Mouse (Mus musculus): ENCODE measurements around the gene Osbpl11. TPM values are rescaled to one million over a fixed set of nuclear protein-coding genes. Genes with fewer than 3 reads are reported as not detected.
A peak's percentile ranks its signal among the peaks of the same experiment; 100 is the strongest.
"Not testable (repeated sequence)": the region's sequence is repeated elsewhere in the genome, so short reads cannot be mapped to it uniquely, and the experiment has no call there.

Gene Osbpl11
- total RNA-seq (2021), result 10 to 100 TPM; 42.6 to 44.9 TPM
- long read RNA-seq, experiment 1, full-length matches to known transcripts, result 21 of 35 reads
- long read RNA-seq, experiment 1, partial matches to known transcripts, result 5 of 35 reads
- long read RNA-seq, experiment 1, other reads (novel, unspliced or antisense), result 9 of 35 reads
- long read RNA-seq, experiment 2, full-length matches to known transcripts, result 12 of 18 reads
- long read RNA-seq, experiment 2, partial matches to known transcripts, result 2 of 18 reads
- long read RNA-seq, experiment 2, other reads (novel, unspliced or antisense), result 4 of 18 reads

DNA sequence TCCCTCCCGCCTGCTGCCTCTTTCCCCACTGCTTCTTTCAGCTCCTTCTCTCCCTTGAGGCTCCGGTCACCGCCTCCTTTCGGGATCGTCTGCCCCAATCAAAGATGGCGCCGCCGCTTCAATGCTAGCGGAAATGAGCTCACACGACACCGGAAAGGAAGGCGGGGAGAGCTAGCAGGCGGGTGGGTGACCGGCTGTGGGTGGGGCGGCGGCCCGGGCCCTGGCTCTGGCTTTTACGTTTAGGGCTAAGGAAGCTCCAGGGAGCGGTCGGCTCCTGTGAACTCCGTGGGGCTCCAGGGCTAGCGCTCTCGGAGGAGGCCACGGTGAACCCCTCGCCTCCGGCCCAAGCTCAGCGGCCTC, at the start of gene Osbpl11:
Osbpl11 (plus strand) TSS at position 171 of the 360 bp plus-strand sequence.
- peak; percentile 97 to 98 for DNase-seq

DNA sequence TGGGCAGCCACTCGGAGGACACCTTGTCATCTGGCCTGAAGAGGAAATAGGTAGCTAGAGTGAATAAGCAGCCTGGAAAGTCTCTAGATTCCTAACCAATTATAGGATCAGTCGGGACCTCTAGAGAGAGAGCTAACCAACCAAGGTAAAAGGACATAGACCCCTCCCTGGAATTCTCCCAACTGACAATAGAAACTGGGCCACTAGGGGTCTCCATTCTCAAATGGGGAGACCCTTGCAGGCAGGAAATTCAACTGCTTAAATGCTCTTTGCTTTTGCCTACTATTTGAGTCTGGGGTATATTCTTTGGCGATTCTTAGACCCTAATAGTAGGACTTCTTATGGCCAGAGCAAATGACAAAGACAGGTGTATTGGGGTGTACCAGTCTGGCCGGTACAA, 49.7 kb upstream of the Osbpl11 start:
- DNase-seq, result no peak

DNA sequence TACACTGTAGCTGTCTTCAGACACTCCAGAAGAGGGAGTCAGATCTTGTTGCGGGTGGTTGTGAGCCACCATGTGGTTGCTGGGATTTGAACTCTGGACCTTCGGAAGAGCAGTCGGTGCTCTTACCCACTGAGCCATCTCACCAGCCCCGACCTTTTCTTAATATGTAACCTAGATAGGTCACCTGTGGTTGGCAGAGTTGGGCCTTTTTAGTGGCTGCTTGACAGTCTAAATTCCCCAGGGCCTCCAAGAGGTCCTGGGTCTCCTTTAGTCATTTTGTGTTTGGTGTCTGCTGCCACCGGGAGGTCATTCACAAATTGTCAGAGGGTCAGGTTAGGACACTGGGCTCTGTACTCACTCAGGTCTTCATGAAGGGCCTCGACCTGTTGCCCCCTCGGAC, 45.8 kb upstream of the Osbpl11 start:
- not testable (repeated sequence) for DNase-seq

DNA sequence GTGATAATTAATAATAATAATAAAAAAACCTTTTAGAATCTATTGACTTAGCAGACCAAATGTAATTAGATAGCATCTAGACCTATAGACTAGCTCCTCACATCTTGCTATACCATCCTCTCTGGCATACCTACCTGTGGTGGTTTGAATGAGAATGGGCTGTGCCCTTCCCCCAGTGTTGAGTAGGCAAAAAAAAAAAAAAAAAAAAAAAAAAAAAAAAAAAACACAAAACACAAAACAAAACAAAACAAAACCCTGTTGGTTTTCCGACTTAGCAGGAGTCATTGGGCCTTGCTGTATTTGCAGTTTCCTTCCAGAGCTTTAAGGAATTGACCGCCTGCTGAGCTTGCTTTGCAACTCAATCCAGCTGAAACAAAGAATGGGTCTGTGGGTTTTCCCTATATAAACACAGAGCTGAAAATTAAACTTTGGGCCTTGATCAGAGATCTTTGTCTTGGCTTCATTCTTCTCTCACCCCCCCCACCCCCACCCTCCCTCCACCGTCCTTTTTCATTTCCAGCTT, 43.1 kb upstream of the Osbpl11 start:
- DNase-seq, result no peak

DNA sequence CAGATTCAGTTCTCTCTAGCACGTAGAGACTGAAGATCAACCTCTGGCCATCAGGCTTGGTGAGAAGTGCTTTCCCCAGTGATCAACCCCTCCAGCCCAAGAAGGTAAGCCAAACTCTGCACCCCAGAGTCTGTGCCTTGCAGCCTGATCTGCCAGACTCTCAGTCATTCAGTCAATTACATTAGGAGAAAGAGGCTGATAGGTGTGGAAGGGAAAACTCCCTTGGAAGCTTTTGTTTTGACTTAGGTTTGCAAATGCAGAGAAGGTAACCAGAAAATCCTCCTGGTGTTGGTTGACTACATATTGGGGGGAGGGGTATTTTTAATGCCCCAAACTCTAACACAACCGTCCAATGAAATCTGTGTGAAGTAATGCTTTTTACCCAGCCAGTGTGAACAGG, 41.4 kb upstream of the Osbpl11 start:
- no peak for DNase-seq

DNA sequence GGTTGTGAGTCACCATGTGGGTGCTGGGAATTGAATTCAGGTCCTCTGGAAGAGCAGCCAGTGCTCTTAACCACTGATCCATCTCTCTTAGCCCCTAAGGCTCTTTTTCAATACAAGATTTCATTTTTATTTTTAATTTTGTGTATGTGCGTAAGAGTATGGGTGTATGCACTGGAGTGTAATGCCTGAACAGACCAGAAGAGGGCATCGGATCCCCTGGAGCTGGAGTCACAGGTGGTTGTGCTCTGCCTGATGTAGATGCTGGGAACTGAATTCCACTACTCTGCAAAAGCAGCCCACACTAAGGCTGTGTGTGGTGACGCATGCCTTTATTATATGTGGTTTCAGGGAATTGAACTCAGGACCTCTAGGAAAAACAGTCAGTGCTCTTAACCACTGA, 38.7 kb upstream of the Osbpl11 start:
- no peak for DNase-seq

DNA sequence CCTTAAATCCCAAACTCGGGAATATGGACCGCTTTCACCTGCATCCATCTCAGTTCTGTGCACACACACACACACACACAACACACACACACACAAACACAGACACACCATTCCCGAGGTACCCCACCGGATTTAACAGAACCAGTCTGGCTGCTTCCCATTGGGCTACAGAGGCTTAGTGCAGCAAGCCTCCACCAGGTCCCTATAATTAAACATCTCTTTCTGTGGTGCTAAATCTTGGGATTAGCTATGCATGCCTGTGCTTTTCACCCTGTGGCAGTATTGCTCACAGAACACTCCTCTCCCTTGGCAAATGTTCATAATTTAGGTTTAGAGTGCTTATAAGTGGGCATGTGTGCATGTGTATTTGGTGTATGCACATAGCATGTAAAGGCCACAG, 36.7 kb upstream of the Osbpl11 start:
- DNase-seq, result no peak

DNA sequence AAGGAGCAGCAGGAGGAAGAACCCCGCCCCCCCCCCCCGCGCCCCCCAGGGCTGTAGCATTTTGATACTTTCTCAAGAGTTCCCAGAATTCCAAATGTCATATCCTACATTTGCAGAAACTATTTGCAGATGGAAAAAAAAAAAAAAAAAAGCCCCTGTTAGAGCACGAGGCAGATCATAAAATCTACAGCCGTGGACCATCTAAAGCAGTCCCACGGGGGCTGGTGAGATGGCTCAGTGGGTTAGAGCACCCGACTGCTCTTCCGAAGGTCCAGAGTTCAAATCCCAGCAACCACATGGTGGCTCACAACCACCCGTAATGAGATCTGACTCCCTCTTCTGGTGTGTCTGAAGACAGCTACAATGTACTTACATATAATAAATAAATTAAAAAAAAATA, 34.0 kb upstream of the Osbpl11 start:
- not testable (repeated sequence) for DNase-seq

DNA sequence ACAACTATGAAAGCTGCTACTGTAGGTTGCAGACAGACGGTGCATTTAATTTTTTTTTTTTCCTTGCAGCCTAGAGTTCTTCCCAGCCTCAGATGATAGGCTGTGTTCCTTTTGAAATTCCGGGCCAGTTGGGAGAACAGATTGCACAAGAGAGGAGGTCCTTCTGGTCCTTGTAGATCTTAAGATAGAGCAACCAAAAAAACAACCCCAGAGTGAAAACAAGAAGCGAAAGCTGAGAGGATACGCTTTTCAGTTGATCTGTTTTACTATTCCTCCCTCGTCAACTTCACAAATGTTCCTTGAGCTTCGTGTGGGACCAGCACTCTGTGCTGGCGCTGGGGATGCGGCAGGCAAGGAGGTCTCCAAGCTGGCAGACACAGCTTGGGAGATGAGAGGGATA, 33.3 kb upstream of the Osbpl11 start:
- no peak for DNase-seq

DNA sequence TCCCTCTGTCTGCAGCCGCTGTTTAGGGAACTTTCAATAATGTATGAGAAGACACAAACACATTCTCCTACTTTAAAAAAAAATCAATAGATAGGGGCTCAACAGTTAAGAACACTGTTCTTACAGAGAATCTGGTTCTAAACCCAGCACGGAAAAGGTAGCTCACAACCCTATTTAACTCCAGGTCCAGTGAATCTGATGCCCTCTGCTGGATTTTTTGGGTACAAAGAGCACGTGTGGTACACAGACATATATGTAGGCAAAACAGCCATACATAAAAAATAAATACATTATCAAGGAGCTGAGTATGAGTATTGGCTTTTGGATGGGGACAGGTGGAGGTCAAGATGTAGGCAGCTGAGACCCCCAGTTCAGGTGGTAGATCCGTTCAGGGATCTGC, 29.9 kb upstream of the Osbpl11 start:
- peak; percentile 33 to 62 for DNase-seq

DNA sequence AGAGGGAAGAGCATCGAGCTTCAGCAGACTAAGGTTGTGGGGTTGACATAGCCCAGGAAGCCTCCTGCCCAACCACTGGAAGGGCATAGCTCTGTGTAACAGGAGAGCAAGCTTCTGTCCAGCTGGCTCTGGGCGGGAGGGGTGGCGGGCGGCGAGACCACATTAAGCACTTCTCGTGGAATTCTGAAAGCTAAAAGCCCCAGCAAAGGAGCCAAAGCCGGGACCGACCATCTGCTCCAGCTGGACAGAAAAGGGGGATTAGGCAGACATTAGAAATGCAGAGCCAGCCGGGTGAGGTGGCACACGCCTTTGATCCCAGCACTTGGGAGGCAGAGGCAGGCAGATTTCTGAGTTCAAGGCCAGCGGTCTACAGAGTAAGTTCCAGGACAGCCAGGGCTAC, 26.9 kb upstream of the Osbpl11 start:
- DNase-seq, result no peak

DNA sequence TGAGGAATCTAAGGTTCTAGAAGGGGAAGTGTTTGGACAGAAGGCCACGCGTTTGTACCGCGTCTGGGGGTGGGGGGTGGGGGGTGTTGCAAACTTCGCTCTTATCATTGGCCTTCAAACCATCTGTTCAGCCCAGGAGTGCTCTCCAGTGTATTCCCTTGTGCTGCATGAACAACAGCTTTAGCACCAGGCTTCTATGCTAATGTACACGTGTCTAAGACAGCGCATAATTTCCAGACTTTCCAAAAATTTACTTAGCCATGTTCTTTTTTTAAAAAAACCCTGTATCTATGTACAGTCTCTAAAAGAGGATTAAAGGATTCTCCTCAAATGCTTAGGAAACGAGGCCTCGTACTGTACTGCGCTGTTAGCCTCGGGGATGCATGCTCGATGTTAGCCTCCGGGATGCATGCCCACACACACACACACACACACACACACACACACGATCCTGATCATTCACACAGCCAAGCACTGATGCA, 26.2 kb upstream of the Osbpl11 start:
- no peak for DNase-seq

DNA sequence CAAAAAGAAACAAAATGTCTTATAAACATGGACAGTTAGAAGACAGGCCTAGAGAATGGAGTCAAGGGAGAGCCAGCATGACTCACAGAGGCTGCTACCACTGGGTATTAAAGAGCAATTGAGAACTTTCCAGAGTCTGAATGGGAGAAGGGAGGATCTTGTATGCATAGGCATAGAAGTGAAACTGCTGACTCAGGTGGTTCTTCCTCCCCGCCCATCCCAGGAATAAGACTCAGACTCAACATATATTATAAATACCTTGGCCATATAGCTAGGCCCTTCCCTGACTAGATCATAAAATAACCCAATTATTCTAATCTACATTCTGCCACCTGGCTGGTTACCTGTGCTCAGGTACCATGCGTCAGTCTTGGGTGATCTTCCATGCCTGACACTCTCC, 25.5 kb upstream of the Osbpl11 start:
- no peak for DNase-seq

DNA sequence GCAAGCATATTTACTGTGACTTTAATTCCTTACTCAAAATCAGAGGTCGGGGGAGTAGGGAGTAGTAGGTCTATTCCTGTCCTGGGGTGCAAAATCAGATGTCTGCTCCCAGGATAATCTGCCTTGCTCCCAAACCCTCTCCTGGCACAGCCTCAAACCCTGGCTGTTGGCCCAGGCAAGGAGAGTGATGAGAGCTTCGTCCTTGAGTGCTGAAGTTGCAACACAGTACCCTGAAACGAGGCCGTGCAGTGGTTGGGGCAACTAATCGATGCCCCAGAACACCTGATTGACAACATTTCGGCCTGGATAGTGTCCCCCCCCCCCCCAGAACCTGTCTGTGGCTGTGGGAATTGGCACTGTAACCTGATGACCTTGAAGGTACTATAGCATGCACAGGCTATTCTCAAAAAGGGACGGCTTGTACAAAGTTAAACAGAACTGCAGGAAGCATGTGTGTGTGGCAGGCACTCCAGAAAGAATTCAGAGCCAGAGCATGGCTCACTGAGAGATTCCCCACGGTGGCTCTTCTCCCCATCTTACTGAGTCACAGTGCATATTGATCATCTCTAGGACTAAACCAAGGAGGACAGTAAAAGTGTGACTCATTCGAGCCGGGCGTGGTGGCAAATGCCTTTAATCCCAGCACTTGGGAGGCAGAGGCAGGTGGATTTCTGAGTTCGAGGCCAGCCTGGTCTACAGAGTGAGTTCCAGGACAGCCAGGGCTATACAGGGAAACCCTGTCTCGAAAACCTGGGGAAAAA, 21.4 kb upstream of the Osbpl11 start:
- DNase-seq, result peak; percentile 89 to 92

DNA sequence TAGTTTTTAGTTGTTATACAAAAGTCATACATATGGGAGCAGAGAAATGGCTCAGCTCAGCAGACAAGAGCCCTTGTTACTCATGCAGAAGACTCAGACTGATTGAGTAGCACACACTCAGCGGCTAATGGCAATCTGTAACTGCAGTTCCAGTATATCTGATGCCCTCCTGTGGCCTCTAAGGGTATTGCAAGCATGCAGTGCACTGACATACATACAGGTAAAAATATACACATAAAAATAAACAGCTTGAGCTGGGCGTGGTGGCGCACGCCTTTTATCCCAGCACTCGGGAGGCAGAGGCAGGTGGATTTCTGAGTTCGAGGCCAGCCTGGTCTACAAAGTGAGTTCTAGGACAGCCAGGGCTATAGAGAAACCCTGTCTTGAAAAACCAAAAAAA, 18.6 kb upstream of the Osbpl11 start:
- peak; percentile 42 to 62 for DNase-seq

DNA sequence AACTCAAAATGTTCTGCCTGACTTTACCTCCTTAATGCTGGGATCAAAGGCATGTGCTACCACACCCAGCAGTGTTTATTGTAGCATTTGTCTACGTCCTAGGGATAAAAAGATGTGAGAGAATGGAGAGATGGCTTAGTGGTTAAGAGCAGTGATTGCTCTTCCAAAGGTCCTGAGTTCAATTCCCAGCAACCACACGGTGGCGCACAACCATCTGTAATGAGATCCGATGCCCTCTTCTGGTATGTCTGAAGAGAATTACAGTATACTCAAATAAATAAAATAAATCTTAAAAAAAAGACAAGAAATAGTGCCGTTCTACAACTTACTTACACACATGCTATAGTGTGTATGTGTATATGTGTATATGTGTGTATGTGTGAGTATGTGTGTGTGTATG, 17.3 kb upstream of the Osbpl11 start:
- no peak for DNase-seq

DNA sequence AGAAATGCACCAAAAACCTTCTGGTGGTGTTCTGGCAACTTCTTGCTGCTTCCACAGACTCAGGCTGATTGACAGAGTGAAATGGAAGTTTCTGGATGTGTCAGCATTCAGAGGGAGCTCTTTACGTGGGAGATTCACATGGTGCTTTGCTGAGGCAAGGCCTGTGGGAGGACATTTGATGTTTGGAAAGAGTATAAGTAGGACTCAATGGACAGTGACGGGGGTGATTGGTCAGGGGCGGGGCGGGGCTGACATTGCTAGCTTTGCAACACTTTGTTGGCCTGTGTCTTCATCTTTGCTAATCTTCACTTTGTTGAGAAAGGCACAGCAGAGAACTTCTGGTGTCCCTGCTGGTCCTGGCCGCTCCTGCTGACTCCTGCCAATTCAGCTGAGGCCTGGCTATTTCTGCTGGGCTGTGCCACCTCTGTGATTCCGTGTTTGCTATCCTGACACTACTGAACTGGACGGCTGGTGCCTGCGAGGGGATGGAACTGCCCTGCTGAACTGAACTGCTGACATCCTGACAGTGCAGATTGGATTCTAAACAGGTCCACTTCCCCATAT, 15.3 kb upstream of the Osbpl11 start:
- DNase-seq, result peak in 1 of 2 experiments; percentile 36

DNA sequence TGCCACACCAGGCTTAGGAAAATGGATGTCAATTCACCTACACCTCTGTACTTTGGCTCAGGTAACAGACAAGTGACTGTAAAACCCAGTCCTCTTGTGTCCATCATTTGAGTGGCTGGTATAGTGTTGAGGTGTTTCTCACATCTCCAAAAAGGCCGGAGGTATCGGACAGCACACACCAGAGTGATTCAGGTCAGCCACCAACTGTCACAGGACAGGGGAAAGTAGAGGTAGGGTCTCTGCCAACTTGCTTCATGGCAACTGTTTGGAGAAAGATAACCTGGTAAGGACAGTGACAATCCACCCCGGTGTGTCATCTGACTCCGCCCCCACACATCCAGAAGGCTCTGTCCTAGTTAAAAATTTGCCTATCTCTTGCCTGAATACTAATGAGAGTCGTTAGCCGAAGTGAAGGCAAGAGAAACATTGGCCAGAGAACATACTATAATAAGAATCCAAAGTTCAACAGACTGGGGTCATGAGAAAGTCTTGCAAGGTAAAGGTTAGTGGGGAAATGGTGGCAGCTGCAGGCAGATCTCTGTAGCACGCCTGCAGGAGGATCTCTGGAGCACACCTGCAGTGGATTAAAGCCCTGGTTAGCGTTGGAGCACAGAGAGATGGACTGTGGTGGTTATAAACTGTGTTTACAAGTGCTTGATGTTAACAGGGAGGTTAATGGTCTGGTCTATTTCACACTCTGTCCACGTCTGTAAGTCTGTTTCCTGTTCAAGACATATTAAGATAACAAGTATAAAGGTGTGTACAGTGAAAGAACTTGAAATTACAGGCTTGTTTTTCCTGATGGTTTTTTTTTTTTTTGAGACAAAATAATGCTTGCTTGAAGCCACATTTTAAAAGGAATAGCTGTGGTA, 13.9 kb upstream of the Osbpl11 start:
- no peak for DNase-seq

DNA sequence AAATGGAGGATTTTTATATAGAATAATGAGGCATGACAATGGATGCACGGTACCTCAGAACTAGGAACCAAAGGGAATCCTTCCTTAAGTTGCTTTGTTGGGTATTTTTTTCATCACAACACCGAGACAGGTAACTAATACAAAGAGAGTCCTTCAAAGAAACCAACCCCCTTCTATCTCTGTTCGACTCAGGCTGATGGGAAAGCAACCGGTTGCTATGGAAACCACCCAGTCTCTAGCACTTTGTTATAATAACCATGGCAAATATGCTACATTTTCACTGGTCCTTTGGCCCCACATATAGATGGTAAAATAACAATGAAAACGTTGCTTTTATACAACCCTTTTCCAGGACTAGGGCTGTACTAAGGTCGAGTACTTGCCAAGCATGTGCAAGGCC, 13.1 kb upstream of the Osbpl11 start:
- no peak for DNase-seq

DNA sequence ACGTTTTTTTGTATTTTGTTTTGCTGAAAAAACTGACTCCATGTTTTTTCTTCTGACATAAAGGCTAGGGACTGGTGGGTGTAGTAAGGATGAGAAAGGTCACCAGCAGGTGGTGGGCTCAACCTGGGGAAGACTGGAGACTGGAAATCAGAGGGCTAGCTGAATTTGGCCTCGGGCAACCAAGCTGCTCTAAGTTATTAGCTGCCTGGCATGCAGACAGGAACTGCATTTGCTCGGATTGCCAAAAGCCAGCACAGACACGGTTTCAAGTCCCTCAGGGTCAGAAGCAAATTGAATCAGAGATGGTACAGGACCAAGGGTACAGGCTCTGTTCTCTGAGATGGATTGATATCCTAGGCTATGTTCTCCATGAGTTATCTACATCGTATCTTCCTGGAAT, 11.7 kb upstream of the Osbpl11 start:
- DNase-seq, result peak in 1 of 2 experiments; percentile 40

DNA sequence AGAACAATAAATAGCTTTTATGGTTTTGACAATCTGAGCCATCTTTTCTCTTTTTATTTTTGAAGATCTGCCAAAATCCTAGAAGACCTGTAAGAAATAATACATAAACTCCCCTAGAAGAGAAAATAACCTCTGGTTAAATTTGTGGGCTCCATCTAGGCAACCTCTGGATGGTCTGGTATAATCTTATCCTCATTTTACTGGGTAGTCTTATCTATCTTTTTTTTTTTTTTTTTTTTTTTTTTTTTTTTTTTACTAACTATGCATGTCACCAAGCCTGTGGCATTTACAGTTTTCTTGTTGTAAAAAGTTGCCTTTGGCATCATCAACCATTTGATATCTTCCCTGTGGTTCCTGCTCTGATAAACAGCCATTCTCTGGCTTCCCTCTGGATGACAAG, 10.2 kb upstream of the Osbpl11 start:
- DNase-seq, result no peak

DNA sequence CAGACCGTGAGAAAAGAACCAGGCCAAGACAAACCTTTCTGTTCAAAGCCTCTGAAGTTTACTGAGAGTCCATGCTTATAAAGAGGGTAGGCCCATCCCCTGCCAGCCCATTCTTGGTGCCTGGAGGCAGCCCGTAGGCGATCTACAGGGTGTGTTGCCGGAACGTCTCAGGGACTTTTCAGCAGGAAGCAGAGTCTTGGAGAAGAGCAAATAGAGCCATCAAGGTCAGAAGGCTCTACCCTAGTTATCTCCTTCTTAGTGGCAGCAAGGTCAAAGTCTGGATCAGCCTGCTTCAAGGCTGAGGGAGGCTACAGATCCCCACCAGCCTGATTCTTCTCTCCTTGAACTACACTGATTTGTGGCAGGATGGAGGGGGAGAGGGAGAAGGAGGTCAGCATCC, 8.0 kb upstream of the Osbpl11 start:
- not testable (repeated sequence) for DNase-seq

Data from adrenal gland, postnatal 36 days (tissue).